Mouse (Mus musculus): ENCODE measurements around the gene Pip5k1b.

- no peak for TF ChIP-seq POLR2A (IDR thresholded peaks at IDR 0.05; ENCODE audit: low read depth, low read length)
- no peak for TF ChIP-seq CTCF (IDR thresholded peaks at IDR 0.05; ENCODE audit: borderline replicate concordance, insufficient read depth, low read length)
These were observed 34.5 kb downstream of the Pip5k1b start for GRCm38 (mm10) chr19:24521146-24521545.
